Mouse (Mus musculus) urinary bladder, postnatal 10 days (tissue): ENCODE measurements around the gene Apbb1ip.
A peak's percentile ranks its signal among the peaks of the same experiment; 100 is the strongest.
"Not testable (repeated sequence)": the region's sequence is repeated elsewhere in the genome, so short reads cannot be mapped to it uniquely, and the experiment has no call there.

Experiments used
- DNase-seq: peaks from one replicate; pipeline ENCODE4 v3.0.0; 2022; ENCODE audit warnings: low spot score

Gene Apbb1ip

DNA sequence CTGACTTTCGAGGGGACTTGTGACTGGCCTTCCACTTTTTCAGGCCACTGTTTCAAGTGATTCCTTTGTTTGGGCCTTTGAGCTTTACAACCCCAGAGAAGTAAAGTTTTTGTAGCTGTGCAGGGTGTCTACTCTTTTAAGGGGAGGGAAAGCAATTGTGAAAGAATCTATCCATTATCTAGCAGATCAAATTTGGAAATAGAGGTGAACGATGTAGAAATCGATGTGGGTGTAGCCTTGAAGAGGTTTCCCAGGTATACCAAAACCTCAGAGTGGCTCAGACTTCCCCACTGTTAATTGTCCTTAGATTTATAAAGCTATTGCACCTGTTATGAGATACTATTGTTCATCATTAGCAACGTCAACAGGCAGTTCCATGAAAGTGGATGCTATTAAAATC, 71.6 kb downstream of the Apbb1ip start:
- DNase-seq = no peak

DNA sequence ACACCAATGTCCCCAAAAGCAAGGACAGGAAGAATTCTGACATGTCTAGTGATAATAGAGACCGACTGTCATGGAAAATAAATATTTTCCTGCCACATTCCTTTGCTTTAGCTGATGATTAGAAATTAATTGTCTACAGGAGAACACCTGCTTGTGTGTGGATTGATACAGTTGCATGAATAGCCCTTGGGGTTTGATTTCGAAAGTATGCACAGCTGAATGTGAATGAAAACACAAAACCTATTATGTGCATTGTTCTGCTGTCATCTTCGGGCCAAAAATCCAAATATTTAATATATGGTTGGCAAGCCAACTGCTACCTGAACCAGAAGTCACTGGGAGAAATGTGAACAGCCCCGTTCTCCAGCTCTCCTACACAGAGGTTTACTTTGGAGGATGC, 78.0 kb downstream of the Apbb1ip start:
- no peak for DNase-seq

DNA sequence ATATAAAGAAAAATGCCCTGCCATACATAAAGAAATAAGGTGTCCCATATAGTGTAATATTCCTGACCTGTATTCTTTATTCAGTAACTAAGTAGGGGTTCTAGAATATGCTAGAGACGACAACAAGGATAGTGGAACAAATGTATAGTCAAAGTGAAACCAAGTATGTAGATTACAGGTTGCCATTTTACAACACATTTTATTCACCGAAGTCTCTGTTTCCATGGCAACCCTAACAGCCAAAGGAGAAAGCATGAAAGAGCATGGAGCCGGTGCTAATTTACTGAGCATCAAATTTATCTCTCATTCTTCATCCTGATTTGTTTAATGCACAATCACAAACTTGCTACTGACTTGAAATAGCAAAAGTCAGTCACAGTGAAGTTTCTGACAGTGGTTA, 83.6 kb downstream of the Apbb1ip start:
- DNase-seq = no peak

GRCm38 (mm10) chr2:22862194-22862593, 88.3 kb downstream of the Apbb1ip start:
- DNase-seq = no peak

GRCm38 (mm10) chr2:22864394-22865037, 90.6 kb downstream of the Apbb1ip start:
- not testable (repeated sequence) for DNase-seq

GRCm38 (mm10) chr2:22865818-22866217, 91.9 kb downstream of the Apbb1ip start:
- no peak for DNase-seq

- DNase-seq = no peak
These were observed 93.1 kb downstream of the Apbb1ip start for GRCm38 (mm10) chr2:22866894-22867424.

GRCm38 (mm10) chr2:22873159-22873558, 99.3 kb downstream of the Apbb1ip start:
- DNase-seq = no peak

GRCm38 (mm10) chr2:22874628-22875027, 100.7 kb downstream of the Apbb1ip start:
- no peak for DNase-seq

- DNase-seq = no peak
These were observed 102.7 kb downstream of the Apbb1ip start for GRCm38 (mm10) chr2:22876614-22877013.

- DNase-seq = no peak
These were observed 104.9 kb downstream of the Apbb1ip start for GRCm38 (mm10) chr2:22878781-22879180.

DNA sequence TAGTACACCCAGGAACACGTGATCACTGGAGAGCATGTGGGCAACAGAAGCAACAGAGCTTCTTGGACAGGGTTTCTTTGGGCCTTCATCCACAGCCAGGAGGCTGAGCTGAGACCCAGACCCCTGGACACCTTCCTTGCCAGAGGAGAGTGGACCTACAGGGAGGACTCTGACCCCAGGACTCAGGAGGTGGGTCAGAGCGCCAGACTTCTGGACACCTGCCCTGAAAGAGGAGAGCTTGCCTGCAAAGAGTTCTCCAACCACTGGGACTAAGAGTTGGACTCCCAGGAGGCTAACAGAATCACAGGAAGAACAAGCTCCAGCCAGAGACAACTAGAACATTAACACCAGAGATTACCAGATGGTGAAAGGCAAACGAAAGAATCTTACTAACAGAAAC, 106.8 kb downstream of the Apbb1ip start:
- not testable (repeated sequence) for DNase-seq

- no peak for DNase-seq
These were observed 121.0 kb downstream of the Apbb1ip start for GRCm38 (mm10) chr2:22894932-22895281.

- peak; percentile 60 for DNase-seq
These were observed 121.7 kb downstream of the Apbb1ip start, which contains the start of gene Pdss1 for GRCm38 (mm10) chr2:22895282-22896273. TSS of gene Pdss1 (plus strand) at chr2:22895522.

DNA sequence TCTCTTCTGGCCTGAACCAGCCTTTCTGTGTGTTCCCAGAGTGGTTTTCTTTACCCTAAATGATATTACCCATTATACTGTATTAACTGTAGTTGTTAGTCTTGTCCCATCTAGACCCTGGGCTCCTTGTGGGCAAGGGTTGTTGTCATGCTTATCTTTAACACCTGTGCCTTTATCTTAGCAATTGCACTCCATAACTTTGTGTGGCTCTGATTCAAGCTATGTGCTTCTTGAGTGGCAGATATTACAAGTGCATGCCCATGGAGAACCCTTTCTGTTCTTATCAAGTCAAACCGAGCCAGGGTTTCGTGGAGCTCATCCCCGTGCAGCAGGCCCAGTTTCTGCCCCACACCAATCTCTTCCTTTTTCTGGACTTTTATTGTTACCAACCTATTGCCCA, 130.1 kb downstream of the Apbb1ip start:
- DNase-seq = no peak

- no peak for DNase-seq
These were observed 140.5 kb downstream of the Apbb1ip start for GRCm38 (mm10) chr2:22914421-22914820.

DNA sequence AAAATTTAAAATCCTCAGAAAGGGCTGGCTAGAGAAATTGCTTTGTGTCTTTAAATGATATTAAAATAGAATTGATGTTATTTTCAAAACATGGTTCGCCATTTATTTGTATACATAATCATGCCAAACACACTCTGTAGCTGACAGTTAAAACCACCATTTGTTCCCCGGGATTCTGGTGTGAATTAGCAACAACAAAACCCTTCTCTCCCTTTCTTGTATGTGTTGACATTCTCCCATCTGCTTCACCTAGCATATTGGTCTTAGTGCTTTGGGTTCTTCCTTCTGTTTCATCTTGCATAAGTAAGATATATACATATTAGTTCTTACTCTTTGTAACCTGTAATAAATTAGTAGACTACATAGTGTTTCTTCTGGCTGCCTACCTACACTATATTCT, 144.8 kb downstream of the Apbb1ip start:
- no peak for DNase-seq
